Mouse (Mus musculus) kidney, adult 2 months (tissue): ENCODE data around the gene Hmga2. TPM values are rescaled to one million over a fixed set of nuclear protein-coding genes. Genes with fewer than 3 reads are reported as not detected.

ENCODE experiments used
- DNase-seq: peaks from one replicate; pipeline ENCODE4 v3.0.0; 2021
- H3K27ac ChIP-seq: fragments of 200-500 bp; 2 replicates; pipeline ENCODE4 v1.5.1; 2012; ENCODE audit warnings: low read depth, low read length, control low read depth, inconsistent platforms; ENCODE audit not compliant: insufficient read depth
- H3K27me3 ChIP-seq: fragments of 200-500 bp; replicated peaks from 2 replicates; pipeline ENCODE4 v1.6.1; 2012; ENCODE audit warnings: mild to moderate bottlenecking, moderate library complexity, low read length, inconsistent platforms; ENCODE audit not compliant: control insufficient read depth, insufficient read depth
- H3K36me3 ChIP-seq: fragments of 200-500 bp; 2 replicates; pipeline ENCODE4 v1.6.1; 2012; ENCODE audit warnings: mild to moderate bottlenecking, moderate library complexity, low read length, inconsistent platforms; ENCODE audit not compliant: control insufficient read depth, insufficient read depth
- H3K4me1 ChIP-seq: fragments of 200-500 bp; 2 replicates; pipeline ENCODE4 v1.6.1; 2011; ENCODE audit warnings: low read length; ENCODE audit not compliant: control insufficient read depth, insufficient read depth
- H3K4me3 ChIP-seq: fragments of 200-500 bp; 2 replicates; pipeline ENCODE4 v1.5.1; 2011; ENCODE audit warnings: mild to moderate bottlenecking, low read depth, low read length, control low read depth; ENCODE audit not compliant: insufficient read depth
- CTCF ChIP-seq: fragments of 200-500 bp; conservative IDR thresholded peaks from 2 replicates; pipeline ENCODE4 v1.5.1; 2011; ENCODE audit warnings: low read depth, mild to moderate bottlenecking, control low read depth, low read length, moderate library complexity, mixed read lengths; ENCODE audit not compliant: insufficient read depth, insufficient read length
- POLR2A ChIP-seq: fragments of 200-500 bp; IDR thresholded peaks from one replicate; pipeline ENCODE4 v1.6.1; 2011; ENCODE audit warnings: low read depth, low read length, control low read depth
- WGBS: fragments of 180-500 bp; shearing (Covaris S2); methylation state at CpG from one replicate; pipeline ENCODE4 v1.1.7; 2018; 5-methylcytosine and 5-hydroxymethylcytosine counted together
- polyA plus RNA-seq: library from polyadenylated mRNA; depleted of rRNA; stranded (reverse); fragments of >200 nt; gene quantifications from 2 replicates; pipeline ENCODE4 v1.2.3, GENCODE M21; 2012

Hmga2 gene
- polyA plus RNA-seq, 1 experiment = 0.09 TPM

GRCm38 (mm10) chr10:120398745-120399144 is 77.5 kb downstream of the Hmga2 start:
- Histone ChIP-seq H3K4me1 (no peaks in the 10 kb centered on the region), H3K27ac (no peak overlapping the region), H3K36me3 (no peaks in the 10 kb centered on the region), H3K27me3 (no peaks in the 10 kb centered on the region; the same call in 1 of the 2 replicates), H3K4me3 (no peak overlapping the region)
- 51% methylated on average over 6 of the region's 6 CpGs for WGBS
- DNase-seq = no peak
- no peak for TF ChIP-seq CTCF
- TF ChIP-seq POLR2A = no peak

- TF ChIP-seq CTCF (no peak), POLR2A (no peak)
- no peak for DNase-seq
- Histone ChIP-seq H3K27me3 (no peaks in the 10 kb centered on the region; the same call in 1 of the 2 replicates), H3K27ac (no peak overlapping the region), H3K4me1 (no peaks in the 10 kb centered on the region), H3K36me3 (no peaks in the 10 kb centered on the region), H3K4me3 (no peak overlapping the region)
- WGBS = 71% methylated on average over 17 of the region's 17 CpGs
These were observed 79.0 kb downstream of the Hmga2 start for GRCm38 (mm10) chr10:120397211-120397631.

- Histone ChIP-seq H3K36me3 (no peaks in the 10 kb centered on the region), H3K27me3 (no peaks in the 10 kb centered on the region), H3K4me1 (peaks cover 3% of the 10 kb centered on the region; the same call in 1 of the 2 replicates), H3K27ac (no peak overlapping the region), H3K4me3 (no peak overlapping the region)
- WGBS = 86% methylated on average over 6 of the region's 6 CpGs
- no peak for TF ChIP-seq POLR2A
- TF ChIP-seq CTCF = no peak
- DNase-seq = no peak
These were observed 80.7 kb downstream of the Hmga2 start for GRCm38 (mm10) chr10:120395550-120395949.

GRCm38 (mm10) chr10:120394740-120395139 is 81.5 kb downstream of the Hmga2 start:
- no peaks in the 10 kb centered on the region for H3K27me3 ChIP-seq
- H3K4me3 ChIP-seq = no peak overlapping the region
- no peak overlapping the region for H3K27ac ChIP-seq
- no peak for DNase-seq
- H3K36me3 ChIP-seq = no peaks in the 10 kb centered on the region
- TF ChIP-seq POLR2A = no peak
- no peak for TF ChIP-seq CTCF
- 83% methylated on average over 9 of the region's 9 CpGs for WGBS
- peaks cover 3% of the 10 kb centered on the region; the same call in 1 of the 2 replicates for H3K4me1 ChIP-seq

GRCm38 (mm10) chr10:120391971-120392716 is 84.1 kb downstream of the Hmga2 start:
- no peaks in the 10 kb centered on the region for H3K27me3 ChIP-seq
- DNase-seq = no peak
- no peak overlapping the region for H3K4me3 ChIP-seq
- no peak overlapping the region for H3K27ac ChIP-seq
- no peaks in the 10 kb centered on the region for H3K36me3 ChIP-seq
- WGBS = 52% methylated on average over 14 of the region's 14 CpGs
- H3K4me1 ChIP-seq = peaks cover 5% of the 10 kb centered on the region; the same call in 1 of the 2 replicates
- TF ChIP-seq CTCF (no peak), POLR2A (no peak)

GRCm38 (mm10) chr10:120390912-120391835 is 85.1 kb downstream of the Hmga2 start:
- Histone ChIP-seq H3K4me1 (peaks cover 5% of the 10 kb centered on the region; the same call in 1 of the 2 replicates), H3K27ac (no peak overlapping the region), H3K4me3 (no peak overlapping the region), H3K36me3 (no peaks in the 10 kb centered on the region), H3K27me3 (no peaks in the 10 kb centered on the region)
- WGBS = 29% methylated on average over 28 of the region's 28 CpGs
- peak; percentile 63 for DNase-seq
- TF ChIP-seq POLR2A (no peak), CTCF (no peak)

GRCm38 (mm10) chr10:120389707-120390106 is 86.6 kb downstream of the Hmga2 start:
- H3K4me3 ChIP-seq = no peak overlapping the region
- no peak for DNase-seq
- H3K27me3 ChIP-seq = no peaks in the 10 kb centered on the region
- H3K4me1 ChIP-seq = peaks cover 5% of the 10 kb centered on the region; the same call in 1 of the 2 replicates
- no peak overlapping the region for H3K27ac ChIP-seq
- H3K36me3 ChIP-seq = no peaks in the 10 kb centered on the region
- 73% methylated on average over 6 of the region's 6 CpGs for WGBS
- TF ChIP-seq POLR2A (no peak), CTCF (no peak)
